Mouse (Mus musculus): ENCODE results near the gene Acbd6. TPM values are rescaled to one million over a fixed set of nuclear protein-coding genes. Genes with fewer than 3 reads are reported as not detected.

Gene Acbd6
- polyA plus RNA-seq, 1 experiment from 2014 or later, result 71.5 TPM

DNA sequence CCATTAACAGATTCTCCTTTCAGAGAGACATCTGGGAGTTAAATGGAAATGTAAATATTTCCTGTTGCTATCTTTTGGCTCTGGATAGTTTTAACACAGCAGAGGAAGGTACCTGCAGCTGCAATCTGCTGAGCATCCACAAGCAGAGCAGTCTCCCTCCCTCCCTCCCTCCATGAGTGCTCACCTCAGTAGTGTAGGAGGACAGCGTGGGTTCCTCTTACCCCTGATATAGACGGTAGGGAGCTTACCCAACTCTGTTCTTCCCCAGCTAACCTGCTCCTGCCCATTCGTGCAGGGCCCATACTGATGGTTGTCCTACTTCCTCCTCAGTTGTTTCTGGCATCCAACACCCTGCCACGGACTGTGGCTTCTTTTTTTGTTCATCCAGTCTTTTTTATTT, 50.6 kb downstream of the Acbd6 start:
- Histone ChIP-seq H3K36me3 (no peaks in the 10 kb centered on the region), H3K4me2 (no peak overlapping the region), H3K4me1 (no peaks in the 10 kb centered on the region), H3K27ac (no peak overlapping the region), H3K9ac (no peak overlapping the region), H3K27me3 (replicated peaks) (no peaks in the 10 kb centered on the region), H3K9me3 (no peaks in the 10 kb centered on the region), H3K4me3 (replicated peaks) (no peak overlapping the region)
- 51% methylated on average over 4 of the region's 4 CpGs for WGBS
- ATAC-seq (ENCODE audit: insufficient read depth, low FRiP score, low read depth), result no peak

DNA sequence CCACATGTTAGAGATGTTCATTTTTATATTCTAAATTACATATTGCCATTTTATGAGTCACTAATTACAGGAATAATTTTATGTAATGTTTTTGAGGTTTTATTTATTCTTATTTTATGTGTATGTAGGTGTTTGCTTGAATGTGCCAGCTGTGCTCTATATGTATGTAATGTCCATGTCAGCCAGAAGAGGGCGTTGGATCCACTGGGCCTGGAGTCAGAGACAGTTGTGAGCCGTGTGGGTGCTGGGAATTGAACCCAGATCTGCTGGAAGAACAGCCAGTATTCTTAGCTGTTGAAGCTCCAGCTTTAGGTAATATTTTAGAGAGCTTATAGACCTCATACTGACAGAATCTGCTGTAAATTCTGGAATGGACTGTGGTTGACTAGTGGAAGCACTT, 56.5 kb downstream of the Acbd6 start:
- 46% methylated on average over 2 of the region's 2 CpGs for WGBS
- no peaks in the 10 kb centered on the region for H3K9me3 ChIP-seq
- H3K4me3 ChIP-seq (replicated peaks), result no peak overlapping the region
- H3K27ac ChIP-seq, result no peak overlapping the region
- no peak overlapping the region for H3K9ac ChIP-seq
- no peaks in the 10 kb centered on the region for H3K36me3 ChIP-seq
- no peaks in the 10 kb centered on the region for H3K27me3 ChIP-seq (replicated peaks)
- no peak overlapping the region for H3K4me2 ChIP-seq
- H3K4me1 ChIP-seq, result no peaks in the 10 kb centered on the region
- no peak for ATAC-seq (ENCODE audit: insufficient read depth, low FRiP score, low read depth)

DNA sequence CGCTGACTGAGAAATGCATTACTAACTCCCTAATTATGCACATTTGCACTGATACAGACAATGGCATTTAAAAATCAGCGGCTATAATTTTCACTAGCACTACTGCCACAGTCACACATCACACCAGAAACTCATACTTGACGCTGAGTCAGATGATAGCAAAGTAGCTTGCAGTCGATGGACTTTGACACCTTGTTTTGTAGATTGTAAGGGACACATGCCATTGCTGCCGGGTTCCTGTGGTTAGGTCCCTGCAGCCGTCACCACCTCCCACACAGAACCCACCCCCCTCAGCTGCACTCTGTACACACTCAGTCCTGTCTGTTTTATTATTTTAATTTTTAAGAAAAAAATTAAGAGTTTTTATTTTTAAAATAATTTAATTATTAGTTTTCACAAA, 63.2 kb downstream of the Acbd6 start:
- Histone ChIP-seq H3K4me1 (no peaks in the 10 kb centered on the region), H3K4me2 (no peak overlapping the region), H3K4me3 (replicated peaks) (no peak overlapping the region), H3K36me3 (no peaks in the 10 kb centered on the region), H3K27ac (no peak overlapping the region), H3K9ac (no peak overlapping the region), H3K9me3 (no peaks in the 10 kb centered on the region), H3K27me3 (replicated peaks) (no peaks in the 10 kb centered on the region)
- 77% methylated on average over 6 of the region's 6 CpGs for WGBS
- no peak for ATAC-seq (ENCODE audit: insufficient read depth, low FRiP score, low read depth)

DNA sequence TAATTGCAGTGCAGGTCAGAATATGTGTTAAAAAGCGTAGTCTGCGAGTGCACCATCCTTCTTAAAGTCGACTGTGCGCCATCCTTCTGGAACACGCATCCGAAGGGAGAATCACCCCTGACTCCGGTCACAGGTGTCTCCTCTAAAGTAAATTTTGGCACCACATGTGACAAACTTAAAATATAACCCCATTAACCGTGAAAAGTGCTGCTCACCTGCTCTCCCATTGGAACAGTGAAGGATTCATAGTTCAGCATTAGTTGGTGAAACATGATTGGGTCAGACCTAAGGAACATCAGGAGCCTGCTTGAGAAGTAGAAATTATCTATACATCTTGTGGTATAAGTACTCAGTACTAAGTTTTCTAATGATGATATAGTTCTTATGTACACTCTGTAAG, 65.3 kb downstream of the Acbd6 start:
- no peaks in the 10 kb centered on the region for H3K27me3 ChIP-seq (replicated peaks)
- H3K4me3 ChIP-seq (replicated peaks), result no peak overlapping the region
- H3K9me3 ChIP-seq, result no peaks in the 10 kb centered on the region
- no peak for ATAC-seq (ENCODE audit: insufficient read depth, low FRiP score, low read depth)
- 88% methylated on average over 8 of the region's 8 CpGs for WGBS
- no peak overlapping the region for H3K4me2 ChIP-seq
- no peak overlapping the region for H3K9ac ChIP-seq
- no peak overlapping the region for H3K27ac ChIP-seq
- no peaks in the 10 kb centered on the region for H3K36me3 ChIP-seq
- no peaks in the 10 kb centered on the region for H3K4me1 ChIP-seq

DNA sequence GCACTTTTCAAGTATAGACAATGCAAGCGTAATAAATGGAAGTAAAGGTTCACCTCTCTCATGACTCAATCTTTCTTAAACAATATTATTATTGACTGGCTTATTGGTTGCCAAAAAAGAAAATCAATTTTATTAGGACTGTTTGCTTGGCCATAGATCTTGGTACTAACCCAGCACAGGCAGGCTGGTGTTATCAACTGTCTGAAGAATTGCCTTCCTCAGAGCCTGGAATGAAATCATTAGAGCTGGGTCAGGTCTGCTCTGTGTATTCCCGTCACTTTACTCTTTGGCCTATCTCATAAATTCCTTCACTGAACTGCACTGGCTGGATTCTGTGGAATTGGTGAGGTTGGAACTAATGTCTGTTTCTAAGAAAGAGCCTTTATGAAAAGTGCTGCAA, 69.8 kb downstream of the Acbd6 start:
- no peak for ATAC-seq (ENCODE audit: insufficient read depth, low FRiP score, low read depth)
- Histone ChIP-seq H3K4me3 (replicated peaks) (no peak overlapping the region), H3K4me2 (no peak overlapping the region), H3K36me3 (no peaks in the 10 kb centered on the region), H3K4me1 (no peaks in the 10 kb centered on the region), H3K27me3 (replicated peaks) (no peaks in the 10 kb centered on the region), H3K27ac (no peak overlapping the region), H3K9me3 (no peaks in the 10 kb centered on the region), H3K9ac (no peak overlapping the region)
- WGBS, result 78% methylated on average over 2 of the region's 2 CpGs

DNA sequence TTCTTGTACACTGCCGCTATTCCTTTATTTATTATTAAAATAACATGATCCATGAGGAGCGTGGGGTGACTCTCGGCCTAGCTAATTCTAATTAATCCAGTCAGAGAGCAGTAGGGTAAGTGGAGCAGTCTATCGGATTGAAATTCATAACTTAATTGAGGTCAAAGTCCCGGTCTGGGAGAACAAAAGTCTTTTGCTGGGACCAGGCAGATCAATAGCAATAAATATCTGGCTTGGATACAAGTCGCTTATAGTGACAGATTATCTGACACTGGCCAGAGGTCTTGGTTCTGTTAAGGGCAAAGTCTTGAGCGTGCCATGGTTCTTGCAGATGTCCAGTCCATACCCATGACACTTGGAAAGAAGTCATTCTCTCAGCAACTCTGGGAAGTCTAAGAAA, 78.7 kb downstream of the Acbd6 start:
- no peak for ATAC-seq (ENCODE audit: insufficient read depth, low FRiP score, low read depth)
- 73% methylated on average over 7 of the region's 7 CpGs for WGBS

DNA sequence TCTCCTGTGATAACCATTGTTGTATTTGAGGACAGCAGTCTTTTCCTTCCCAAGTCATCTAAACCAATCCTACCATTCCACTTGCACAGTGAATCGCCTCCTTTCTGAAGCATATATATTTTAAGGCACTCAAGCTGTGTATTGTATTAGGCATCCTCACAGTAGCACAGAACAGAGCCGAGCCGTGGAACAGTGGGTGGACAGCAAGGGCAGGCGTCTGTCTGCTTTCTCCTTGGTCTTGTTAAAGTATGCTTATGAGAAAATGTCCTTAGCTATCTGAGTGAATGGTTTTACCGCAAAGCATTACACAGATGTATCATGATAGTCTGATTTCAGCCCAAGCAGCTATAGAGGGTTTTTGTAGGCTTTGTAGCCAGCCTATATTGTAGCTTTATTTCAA, 87.9 kb downstream of the Acbd6 start:
- H3K4me2 ChIP-seq, result no peak overlapping the region
- no peak overlapping the region for H3K9ac ChIP-seq
- H3K9me3 ChIP-seq, result no peaks in the 10 kb centered on the region
- H3K4me1 ChIP-seq, result no peaks in the 10 kb centered on the region
- H3K27ac ChIP-seq, result no peak overlapping the region
- no peaks in the 10 kb centered on the region for H3K27me3 ChIP-seq (replicated peaks)
- ATAC-seq (ENCODE audit: insufficient read depth, low FRiP score, low read depth), result no peak
- H3K36me3 ChIP-seq, result no peaks in the 10 kb centered on the region
- H3K4me3 ChIP-seq (replicated peaks), result no peak overlapping the region
- WGBS, result 79% methylated on average over 5 of the region's 5 CpGs

More for the DNA sequence above, 78.7 kb downstream of the Acbd6 start:
- Histone ChIP-seq H3K4me2 (no peak overlapping the region), H3K9me3 (no peaks in the 10 kb centered on the region), H3K9ac (no peak overlapping the region), H3K36me3 (no peaks in the 10 kb centered on the region), H3K27ac (no peak overlapping the region), H3K4me3 (replicated peaks) (no peak overlapping the region), H3K27me3 (replicated peaks) (no peaks in the 10 kb centered on the region), H3K4me1 (no peaks in the 10 kb centered on the region)

DNA sequence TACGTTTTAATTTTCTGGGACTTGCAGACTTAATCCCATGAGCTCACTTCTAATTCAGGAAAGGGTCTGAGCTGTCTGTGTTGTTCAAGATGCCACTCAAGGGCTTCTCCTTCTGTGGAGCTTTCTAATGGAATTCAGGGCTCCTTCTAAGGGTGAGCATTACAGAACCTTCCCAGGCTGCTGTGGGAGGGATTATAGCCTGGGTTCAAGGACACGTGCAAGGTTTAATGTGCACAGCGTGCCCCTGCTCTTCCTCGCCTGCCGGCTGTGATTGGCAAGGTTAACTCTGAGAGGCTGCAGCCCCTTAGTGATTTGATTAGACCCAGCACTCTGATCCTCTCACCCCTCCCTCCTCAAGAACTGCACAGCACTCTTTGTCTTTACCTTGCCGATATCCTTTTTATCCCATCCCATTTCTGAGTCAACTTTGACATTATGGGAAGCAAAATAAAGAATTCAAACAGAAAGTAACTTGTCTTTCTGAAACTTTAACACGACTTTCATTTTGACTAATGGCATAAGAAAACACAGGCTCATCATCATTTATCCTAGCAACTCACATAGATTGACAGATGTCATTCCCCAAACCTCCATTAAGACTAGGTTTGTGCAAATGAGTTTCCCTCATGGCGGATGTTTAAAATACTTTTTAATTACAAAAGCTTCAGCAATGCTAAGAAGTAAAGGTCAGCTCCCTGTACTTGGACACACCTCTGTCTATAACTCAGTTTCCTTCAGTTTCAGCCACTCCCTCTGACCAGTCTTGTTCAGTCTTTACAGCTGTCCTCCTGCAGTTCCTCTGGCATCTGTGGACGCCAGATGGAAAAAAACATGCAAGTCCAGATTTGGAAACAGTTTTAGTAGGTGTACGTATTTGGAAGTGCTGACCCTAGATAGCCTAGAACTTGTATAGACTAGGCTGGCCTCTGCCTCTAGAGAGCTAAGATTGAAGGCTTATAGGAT, 88.7 kb downstream of the Acbd6 start:
- no peak overlapping the region for H3K9ac ChIP-seq
- H3K36me3 ChIP-seq, result no peaks in the 10 kb centered on the region
- no peak overlapping the region for H3K27ac ChIP-seq
- H3K4me3 ChIP-seq (replicated peaks), result no peak overlapping the region
- no peak for ATAC-seq (ENCODE audit: insufficient read depth, low FRiP score, low read depth)
- no peak overlapping the region for H3K4me2 ChIP-seq
- no peaks in the 10 kb centered on the region for H3K9me3 ChIP-seq
- H3K27me3 ChIP-seq (replicated peaks), result no peaks in the 10 kb centered on the region
- 62% methylated on average over 10 of the region's 10 CpGs for WGBS
- no peaks in the 10 kb centered on the region for H3K4me1 ChIP-seq

DNA sequence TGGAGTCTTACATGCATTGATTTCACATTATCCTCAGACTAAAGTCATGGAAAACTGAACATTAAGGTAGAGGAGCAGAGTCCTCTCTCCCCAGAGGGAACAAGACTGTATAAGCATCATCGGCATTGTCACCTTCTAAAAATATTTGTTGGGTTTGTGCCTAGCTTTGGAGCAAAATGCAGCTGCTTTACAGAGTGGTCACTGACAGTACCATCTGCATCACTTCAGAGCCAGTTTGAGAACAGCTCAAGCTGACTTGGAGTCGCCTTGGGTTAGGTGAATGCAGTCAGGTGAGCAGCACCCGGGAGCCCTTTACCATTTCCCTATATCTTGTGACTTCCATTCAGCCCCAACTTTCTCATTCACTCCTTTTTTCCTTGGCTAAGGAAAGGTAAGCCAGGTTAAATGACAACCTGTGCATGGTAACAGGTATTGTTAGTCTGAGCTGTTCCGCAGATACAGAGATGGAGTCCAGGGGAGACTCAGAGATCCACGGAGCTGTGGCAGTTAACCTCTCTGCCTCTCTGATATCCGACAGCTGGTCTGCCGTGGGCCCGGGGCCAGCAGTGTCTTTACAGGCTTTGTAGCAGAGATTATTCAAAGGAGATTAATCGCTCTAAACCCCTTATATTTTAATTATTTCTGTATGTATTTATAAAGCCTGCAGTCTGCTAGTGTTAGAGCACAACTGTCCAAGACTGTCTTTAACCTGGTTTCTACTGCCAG, 92.4 kb downstream of the Acbd6 start:
- Histone ChIP-seq H3K4me3 (replicated peaks) (no peak overlapping the region), H3K27me3 (replicated peaks) (no peaks in the 10 kb centered on the region), H3K9ac (no peak overlapping the region), H3K9me3 (no peaks in the 10 kb centered on the region), H3K4me1 (no peaks in the 10 kb centered on the region), H3K27ac (no peak overlapping the region), H3K36me3 (no peaks in the 10 kb centered on the region), H3K4me2 (no peak overlapping the region)
- no peak for ATAC-seq (ENCODE audit: insufficient read depth, low FRiP score, low read depth)
- WGBS, result 53% methylated on average over 9 of the region's 9 CpGs

DNA sequence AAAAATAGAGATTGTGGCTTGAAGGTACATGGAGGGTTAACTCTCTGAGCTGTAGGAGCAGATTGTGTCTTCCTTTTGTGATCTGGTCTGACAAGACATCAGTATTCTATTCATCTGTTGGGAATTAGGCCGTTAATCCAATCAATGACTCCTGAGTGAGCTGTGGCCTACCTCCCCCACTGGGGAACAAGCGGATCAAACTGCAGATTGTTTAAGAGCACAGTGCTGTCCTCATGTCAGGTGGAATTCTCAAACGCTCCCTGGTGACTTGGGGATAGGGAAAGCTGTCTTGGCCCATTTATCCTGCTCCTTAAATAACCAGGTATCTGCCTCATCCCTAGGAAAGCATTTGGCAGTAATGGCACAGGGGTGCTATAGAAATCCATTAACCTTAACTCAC, 97.0 kb downstream of the Acbd6 start:
- no peak overlapping the region for H3K9ac ChIP-seq
- 71% methylated on average over 3 of the region's 3 CpGs for WGBS
- no peaks in the 10 kb centered on the region for H3K9me3 ChIP-seq
- no peak for ATAC-seq (ENCODE audit: insufficient read depth, low FRiP score, low read depth)
- no peak overlapping the region for H3K27ac ChIP-seq
- H3K27me3 ChIP-seq (replicated peaks), result no peaks in the 10 kb centered on the region
- no peak overlapping the region for H3K4me3 ChIP-seq (replicated peaks)
- no peaks in the 10 kb centered on the region for H3K4me1 ChIP-seq
- no peaks in the 10 kb centered on the region for H3K36me3 ChIP-seq
- H3K4me2 ChIP-seq, result no peak overlapping the region

DNA sequence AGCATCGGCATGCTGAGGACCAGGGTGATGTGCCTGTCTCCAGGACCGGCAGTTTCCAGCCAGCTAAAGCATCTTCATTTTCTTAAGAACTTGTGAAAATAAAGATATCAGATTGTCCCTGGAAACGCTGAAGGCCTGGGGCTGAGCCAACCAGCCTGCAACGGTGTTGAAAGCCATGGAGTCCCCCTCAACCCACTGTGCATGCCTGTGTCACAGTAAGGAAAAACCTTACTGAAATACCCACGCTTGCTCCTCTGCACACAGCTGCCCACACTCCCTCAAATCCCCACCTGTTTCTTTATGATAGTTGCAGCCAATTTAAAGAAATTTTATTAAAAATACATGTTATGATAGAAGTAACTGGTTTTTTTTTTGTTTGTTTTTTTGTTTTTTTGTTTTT, 98.4 kb downstream of the Acbd6 start:
- Histone ChIP-seq H3K36me3 (no peaks in the 10 kb centered on the region), H3K9ac (no peak overlapping the region), H3K4me3 (replicated peaks) (no peak overlapping the region), H3K27me3 (replicated peaks) (no peaks in the 10 kb centered on the region), H3K4me2 (no peak overlapping the region), H3K27ac (no peak overlapping the region), H3K9me3 (no peaks in the 10 kb centered on the region), H3K4me1 (no peaks in the 10 kb centered on the region)
- ATAC-seq (ENCODE audit: insufficient read depth, low FRiP score, low read depth), result no peak
- WGBS, result 77% methylated on average over 5 of the region's 5 CpGs

DNA sequence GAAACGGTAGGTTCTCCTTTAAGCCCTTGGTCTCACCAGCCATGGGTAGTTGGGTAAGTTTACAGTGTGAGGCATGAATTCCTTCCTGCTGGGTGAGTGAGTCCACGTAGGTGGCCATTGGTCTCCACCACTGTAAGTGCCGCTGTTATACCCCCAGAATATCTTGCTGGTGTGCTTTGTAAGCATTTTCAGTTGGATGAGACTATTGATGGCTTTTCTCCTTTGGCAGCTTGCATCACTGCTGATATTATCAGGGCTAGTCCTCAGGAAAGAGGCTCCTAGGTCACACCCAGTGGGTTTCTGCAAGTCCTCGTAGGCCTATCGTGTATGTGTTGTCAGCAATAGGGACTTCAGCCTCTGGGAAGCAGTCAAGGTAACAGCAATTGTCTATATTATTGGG, 106.1 kb downstream of the Acbd6 start:
- no peak for ATAC-seq (ENCODE audit: insufficient read depth, low FRiP score, low read depth)
- no peak overlapping the region for H3K4me2 ChIP-seq
- no peaks in the 10 kb centered on the region for H3K27me3 ChIP-seq (replicated peaks)
- no peaks in the 10 kb centered on the region for H3K9me3 ChIP-seq
- H3K4me1 ChIP-seq, result no peaks in the 10 kb centered on the region
- no peak overlapping the region for H3K9ac ChIP-seq
- no peak overlapping the region for H3K4me3 ChIP-seq (replicated peaks)
- H3K36me3 ChIP-seq, result no peaks in the 10 kb centered on the region
- H3K27ac ChIP-seq, result no peak overlapping the region
- 82% methylated on average over 5 of the region's 5 CpGs for WGBS
